Mouse (Mus musculus) hindbrain, embryonic 12.5 days (tissue): ENCODE measurements at regions not wholly inside any gene's neighbourhood (a gene's known extent, or its start where the extent isn't known, plus 50 kb on each side); places are given as distances from the start of the nearest gene placed in this dataset. TPM values are rescaled to one million over a fixed set of nuclear protein-coding genes. Genes with fewer than 3 reads are reported as not detected.

ENCODE experiments used
- ATAC-seq: fragments of 200-750 bp; cut with Nextera tagmentation; 2 replicates; pipeline ENCODE4 v1.8.0; 2017; ENCODE audit warnings: moderate TSS enrichment; ENCODE audit not compliant: low FRiP score
- H3K27ac ChIP-seq: fragments of 300-500 bp; sonication (generic); 2 replicates; pipeline ENCODE4 v1.5.1; 2016; ENCODE audit warnings: mild to moderate bottlenecking
- H3K27me3 ChIP-seq: fragments of 300-500 bp; sonication (generic); 2 replicates; pipeline ENCODE4 v1.6.1; 2016; ENCODE audit warnings: mild to moderate bottlenecking
- H3K36me3 ChIP-seq: fragments of 300-500 bp; sonication (generic); 2 replicates; pipeline ENCODE4 v1.6.1; 2016; ENCODE audit warnings: mild to moderate bottlenecking
- H3K4me1 ChIP-seq: fragments of 300-500 bp; sonication (generic); 2 replicates; pipeline ENCODE4 v1.6.1; 2016
- H3K4me2 ChIP-seq: fragments of 300-500 bp; sonication (generic); replicated peaks from 2 replicates; pipeline ENCODE4 v1.6.1; 2016; ENCODE audit warnings: mild to moderate bottlenecking
- H3K4me3 ChIP-seq: fragments of 300-500 bp; sonication (generic); 2 replicates; pipeline ENCODE4 v1.5.1; 2016; ENCODE audit warnings: mild to moderate bottlenecking
- H3K9ac ChIP-seq: fragments of 300-500 bp; sonication (generic); 2 replicates; pipeline ENCODE4 v1.6.1; 2016; ENCODE audit warnings: mild to moderate bottlenecking, moderate library complexity
- H3K9me3 ChIP-seq: fragments of 300-500 bp; sonication (generic); replicated peaks from 2 replicates; pipeline ENCODE4 v1.6.1; 2016; ENCODE audit warnings: mild to moderate bottlenecking
- WGBS: fragments of 180-500 bp; shearing (Covaris S2); methylation state at CpG from one replicate; pipeline ENCODE4 v1.1.7; 2016; 5-methylcytosine and 5-hydroxymethylcytosine counted together
- microRNA-seq: library from miRNA; unstranded; fragments of <30 nt; microRNA quantifications from one replicate; pipeline ENCODE4, GENCODE M21; 2017

- no peak overlapping the region for H3K4me3 ChIP-seq
- H3K4me2 ChIP-seq, result no peak overlapping the region
- WGBS, result 87% methylated on average over 2 of the region's 2 CpGs
- no peak for ATAC-seq
- no peak overlapping the region for H3K27ac ChIP-seq
- H3K27me3 ChIP-seq, result no peaks in the 10 kb centered on the region; the same call in 1 of the 2 replicates
- no peaks in the 10 kb centered on the region for H3K4me1 ChIP-seq
- H3K36me3 ChIP-seq, result no peaks in the 10 kb centered on the region
- H3K9ac ChIP-seq, result no peak overlapping the region
- no peaks in the 10 kb centered on the region for H3K9me3 ChIP-seq
These were observed 63.4 kb upstream of the Med14 start for GRCm38 (mm10) chrX:12825262-12825661.

GRCm38 (mm10) chrX:12824497-12824896 lies 62.6 kb upstream of the Med14 start:
- no peak overlapping the region for H3K4me3 ChIP-seq
- 84% methylated on average over 5 of the region's 5 CpGs for WGBS
- H3K4me1 ChIP-seq, result no peaks in the 10 kb centered on the region
- no peak for ATAC-seq
- H3K36me3 ChIP-seq, result no peaks in the 10 kb centered on the region
- no peak overlapping the region for H3K9ac ChIP-seq
- H3K27ac ChIP-seq, result no peak overlapping the region
- H3K9me3 ChIP-seq, result no peaks in the 10 kb centered on the region
- no peaks in the 10 kb centered on the region; the same call in 1 of the 2 replicates for H3K27me3 ChIP-seq
- no peak overlapping the region for H3K4me2 ChIP-seq

- Histone ChIP-seq H3K9me3 (no peaks in the 10 kb centered on the region), H3K36me3 (no peaks in the 10 kb centered on the region), H3K9ac (no peak overlapping the region), H3K4me3 (no peak overlapping the region), H3K4me2 (no peak overlapping the region), H3K27me3 (no peaks in the 10 kb centered on the region; the same call in none of the 2 replicates), H3K4me1 (no peaks in the 10 kb centered on the region), H3K27ac (no peak overlapping the region)
- no peak for ATAC-seq
- 80% methylated on average over 10 of the region's 10 CpGs for WGBS
These were observed 60.9 kb upstream of the Med14 start for GRCm38 (mm10) chrX:12822777-12823176.

- WGBS, result 92% methylated on average over 6 of the region's 6 CpGs
- Histone ChIP-seq H3K4me1 (no peaks in the 10 kb centered on the region), H3K4me3 (no peak overlapping the region), H3K36me3 (no peaks in the 10 kb centered on the region), H3K9me3 (no peaks in the 10 kb centered on the region), H3K9ac (no peak overlapping the region), H3K4me2 (no peak overlapping the region), H3K27me3 (no peaks in the 10 kb centered on the region; the same call in 1 of the 2 replicates), H3K27ac (no peak overlapping the region)
- ATAC-seq, result no peak
These were observed 51.3 kb upstream of the Med14 start for GRCm38 (mm10) chrX:12813083-12813660.

Small RNA genes in the stretch of these regions (microRNA-seq; reads per million reads assigned to microRNA genes)
- not detected for gene Gm25063
